Mouse (Mus musculus): ENCODE measurements around the gene Vmac. TPM values are rescaled to one million over a fixed set of nuclear protein-coding genes. Genes with fewer than 3 reads are reported as not detected.

The Vmac gene
- polyA plus RNA-seq, 1 experiment from 2014 or later = 14.1 TPM

DNA sequence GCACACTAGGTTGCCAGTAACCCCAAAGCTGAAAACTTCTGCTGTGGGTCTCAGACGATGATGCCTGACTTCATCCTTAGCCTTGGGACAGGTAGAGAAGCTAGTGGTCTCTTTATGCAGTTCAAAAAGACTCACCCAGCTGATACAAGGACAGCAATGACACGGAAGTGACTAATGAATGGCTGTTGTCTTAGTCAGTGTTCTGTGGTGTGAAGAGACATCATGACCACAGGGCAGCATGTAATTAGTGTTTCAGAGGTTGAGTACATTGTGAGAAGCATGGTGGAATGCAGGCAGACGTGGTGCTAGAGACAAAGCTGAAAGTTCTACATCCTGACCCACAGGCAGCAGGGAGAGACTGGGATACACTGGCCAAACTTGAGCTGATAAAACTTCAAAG is 50.2 kb downstream of the Vmac start:
- Histone ChIP-seq H3K36me3 (ENCODE audit: control insufficient read depth, insufficient read depth, low read length) (no peaks in the 10 kb centered on the region), H3K9ac (ENCODE audit: low read length) (no peak overlapping the region), H3K27me3 (ENCODE audit: control insufficient read depth, insufficient read depth, low read length) (no peaks in the 10 kb centered on the region), H3K4me2 (ENCODE audit: low read depth, low read length, severe bottlenecking) (no peak overlapping the region), H3K4me3 (ENCODE audit: low read depth, low read length) (no peak overlapping the region), H3K4me1 (replicated peaks; ENCODE audit: control insufficient read depth, insufficient read depth, low read length) (peaks cover 11% of the 10 kb centered on the region; the same call in 1 of the 2 replicates), H3K27ac (ENCODE audit: low read depth, low read length) (no peak overlapping the region), H3K9me3 (ENCODE audit: control insufficient read depth, low read length) (no peaks in the 10 kb centered on the region)
- no peak for DNase-seq (ENCODE audit: low spot score)
- no peak for ATAC-seq (replicated peaks; ENCODE audit: low FRiP score)
- 80% methylated on average over 3 of the region's 3 CpGs for WGBS

- ATAC-seq (replicated peaks; ENCODE audit: low FRiP score) (no peak), DNase-seq (ENCODE audit: low spot score) (no peak)
- Histone ChIP-seq H3K36me3 (ENCODE audit: control insufficient read depth, insufficient read depth, low read length) (no peaks in the 10 kb centered on the region), H3K9me3 (ENCODE audit: control insufficient read depth, low read length) (no peaks in the 10 kb centered on the region), H3K4me1 (replicated peaks; ENCODE audit: control insufficient read depth, insufficient read depth, low read length) (peaks cover 11% of the 10 kb centered on the region; the same call in 1 of the 2 replicates), H3K4me2 (ENCODE audit: low read depth, low read length, severe bottlenecking) (no peak overlapping the region), H3K27ac (ENCODE audit: low read depth, low read length) (no peak overlapping the region), H3K4me3 (ENCODE audit: low read depth, low read length) (no peak overlapping the region), H3K27me3 (ENCODE audit: control insufficient read depth, insufficient read depth, low read length) (no peaks in the 10 kb centered on the region), H3K9ac (ENCODE audit: low read length) (no peak overlapping the region)
- WGBS = 93% methylated on average over 4 of the region's 4 CpGs
These were observed 51.4 kb downstream of the Vmac start for GRCm38 (mm10) chr17:56666384-56666783.

DNA sequence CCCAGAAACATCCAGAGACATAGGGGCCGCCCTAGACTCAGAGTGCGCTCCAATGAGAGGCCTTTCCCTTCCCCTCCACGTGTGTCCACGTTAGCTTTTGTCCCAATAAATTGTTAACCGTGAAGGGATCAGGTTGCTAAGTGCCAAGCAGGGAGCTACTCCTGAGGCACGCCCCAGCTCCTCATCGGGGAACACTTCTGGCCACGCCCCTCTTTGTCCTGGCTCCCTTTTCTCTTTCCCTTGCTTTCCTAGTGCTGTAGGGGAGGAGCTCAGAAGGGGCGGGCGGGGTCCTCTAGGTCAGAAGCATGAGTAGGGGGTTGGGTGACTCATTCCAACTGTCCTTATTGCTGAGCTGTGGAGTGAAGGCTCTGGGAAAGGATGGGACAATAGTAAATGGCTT is 53.5 kb downstream of the Vmac start:
- ATAC-seq (replicated peaks; ENCODE audit: low FRiP score) = peak; percentile 40
- H3K36me3 ChIP-seq (ENCODE audit: control insufficient read depth, insufficient read depth, low read length) = no peaks in the 10 kb centered on the region
- WGBS = 3% methylated on average over 10 of the region's 10 CpGs
- no peaks in the 10 kb centered on the region for H3K27me3 ChIP-seq (ENCODE audit: control insufficient read depth, insufficient read depth, low read length)
- H3K4me3 ChIP-seq (ENCODE audit: low read depth, low read length) = no peak overlapping the region
- H3K27ac ChIP-seq (ENCODE audit: low read depth, low read length) = no peak overlapping the region
- peak overlapping the region; percentile 37 for H3K4me2 ChIP-seq (ENCODE audit: low read depth, low read length, severe bottlenecking)
- H3K9ac ChIP-seq (ENCODE audit: low read length) = peak overlapping the region; percentile 37
- peaks cover 11% of the 10 kb centered on the region; the same call in 1 of the 2 replicates for H3K4me1 ChIP-seq (replicated peaks; ENCODE audit: control insufficient read depth, insufficient read depth, low read length)
- DNase-seq (ENCODE audit: low spot score) = peak; percentile 65
- no peaks in the 10 kb centered on the region for H3K9me3 ChIP-seq (ENCODE audit: control insufficient read depth, low read length)

Other genes starting within 250 kb of the Vmac start
- 210 and 218 TPM in 2 replicates for gene Ptprs, start 241.5 kb downstream of the Vmac start, polyA plus RNA-seq (2014; fragmentation: Nextera tagmentation; extraction: Ambion mirVana)
- not detected in 2 replicates for gene Znrf4, start 205.6 kb downstream of the Vmac start, polyA plus RNA-seq (2014; fragmentation: Nextera tagmentation; extraction: Ambion mirVana)
- gene Gm20219, start 163.6 kb downstream of the Vmac start, polyA plus RNA-seq (2014; fragmentation: Nextera tagmentation; extraction: Ambion mirVana) = 1.1 and 1.3 TPM in 2 replicates
- gene Safb2, start 133.4 kb downstream of the Vmac start, polyA plus RNA-seq (2014; fragmentation: Nextera tagmentation; extraction: Ambion mirVana) = 74.7 and 75.0 TPM in 2 replicates
- 145 and 154 TPM in 2 replicates for gene Safb, start 133.2 kb downstream of the Vmac start, polyA plus RNA-seq (2014; fragmentation: Nextera tagmentation; extraction: Ambion mirVana)
- 171 and 183 TPM in 2 replicates for gene 2410015M20Rik, start 108.3 kb downstream of the Vmac start, polyA plus RNA-seq (2014; fragmentation: Nextera tagmentation; extraction: Ambion mirVana)
- gene Rpl36, start 104.6 kb downstream of the Vmac start, polyA plus RNA-seq (2014; fragmentation: Nextera tagmentation; extraction: Ambion mirVana) = 1,269 and 1,280 TPM in 2 replicates
- 66.6 and 68.8 TPM in 2 replicates for gene Lonp1, start 91.1 kb downstream of the Vmac start, polyA plus RNA-seq (2014; fragmentation: Nextera tagmentation; extraction: Ambion mirVana)
- gene Catsperd, start 89.9 kb downstream of the Vmac start, polyA plus RNA-seq (2014; fragmentation: Nextera tagmentation; extraction: Ambion mirVana) = 0.51 TPM in 2 replicates
- gene Ranbp3, start 44.7 kb downstream of the Vmac start, polyA plus RNA-seq (2014; fragmentation: Nextera tagmentation; extraction: Ambion mirVana) = 132 and 139 TPM in 2 replicates
- 292 and 332 TPM in 2 replicates for gene Ndufa11, start 255 bp downstream of the Vmac start, polyA plus RNA-seq (2014; fragmentation: Nextera tagmentation; extraction: Ambion mirVana)
- gene Nrtn, start 39.5 kb upstream of the Vmac start, polyA plus RNA-seq (2014; fragmentation: Nextera tagmentation; extraction: Ambion mirVana) = 5.0 and 5.5 TPM in 2 replicates
- 40.4 and 43.1 TPM in 2 replicates for gene Dus3l, start 46.7 kb upstream of the Vmac start, polyA plus RNA-seq (2014; fragmentation: Nextera tagmentation; extraction: Ambion mirVana)
- 1.3 and 1.8 TPM in 2 replicates for gene Prr22, start 52.2 kb upstream of the Vmac start, polyA plus RNA-seq (2014; fragmentation: Nextera tagmentation; extraction: Ambion mirVana)
- gene Rfx2, start 113.0 kb upstream of the Vmac start, polyA plus RNA-seq (2014; fragmentation: Nextera tagmentation; extraction: Ambion mirVana) = 10.9 and 11.1 TPM in 2 replicates
- gene Acsbg2, start 156.4 kb upstream of the Vmac start, polyA plus RNA-seq (2014; fragmentation: Nextera tagmentation; extraction: Ambion mirVana) = not detected in 2 replicates
- 0.53 and 0.57 TPM in 2 replicates for gene 1700061G19Rik, start 157.5 kb upstream of the Vmac start, polyA plus RNA-seq (2014; fragmentation: Nextera tagmentation; extraction: Ambion mirVana)
- gene Mllt1, start 217.4 kb upstream of the Vmac start, polyA plus RNA-seq (2014; fragmentation: Nextera tagmentation; extraction: Ambion mirVana) = 56.7 and 57.2 TPM in 2 replicates

All from forebrain, embryonic 11.5 days (tissue).